Mouse (Mus musculus) stomach, embryonic 15.5 days (tissue): ENCODE results near the gene Ttyh1. TPM values are rescaled to one million over a fixed set of nuclear protein-coding genes. Genes with fewer than 3 reads are reported as not detected.

ENCODE experiments used
- ATAC-seq: fragments of 200-750 bp; cut with Nextera tagmentation; 2 replicates; pipeline ENCODE4 v1.8.0; 2017; ENCODE audit warnings: low read depth, moderate number of reproducible peaks, moderate TSS enrichment; ENCODE audit not compliant: insufficient read depth, low FRiP score
- H3K27ac ChIP-seq: fragments of 300-500 bp; sonication (generic); 2 replicates; pipeline ENCODE4 v1.5.1; 2015; ENCODE audit warnings: mild to moderate bottlenecking, inconsistent platforms
- H3K27me3 ChIP-seq: fragments of 300-500 bp; sonication (generic); replicated peaks from 2 replicates; pipeline ENCODE4 v1.6.1; 2015; ENCODE audit warnings: inconsistent platforms
- H3K36me3 ChIP-seq: fragments of 300-500 bp; sonication (generic); 2 replicates; pipeline ENCODE4 v1.6.1; 2015; ENCODE audit warnings: inconsistent platforms
- H3K4me1 ChIP-seq: fragments of 300-500 bp; sonication (generic); 2 replicates; pipeline ENCODE4 v1.6.1; 2015; ENCODE audit warnings: inconsistent platforms
- H3K4me2 ChIP-seq: fragments of 300-500 bp; sonication (generic); 2 replicates; pipeline ENCODE4 v1.6.1; 2015; ENCODE audit warnings: mild to moderate bottlenecking, inconsistent platforms
- H3K4me3 ChIP-seq: fragments of 300-500 bp; sonication (generic); replicated peaks from 2 replicates; pipeline ENCODE4 v1.5.1; 2015; ENCODE audit warnings: inconsistent platforms
- H3K9ac ChIP-seq: fragments of 300-500 bp; sonication (generic); 2 replicates; pipeline ENCODE4 v1.6.1; 2015; ENCODE audit warnings: inconsistent platforms
- H3K9me3 ChIP-seq: fragments of 300-500 bp; sonication (generic); 2 replicates; pipeline ENCODE4 v1.6.1; 2016; ENCODE audit warnings: inconsistent platforms
- WGBS: fragments of 180-500 bp; shearing (Covaris S2); methylation state at CpG from one replicate; pipeline ENCODE4 v1.1.7; 2015; 5-methylcytosine and 5-hydroxymethylcytosine counted together
- polyA plus RNA-seq: library from polyadenylated mRNA; unstranded; fragments of >200 nt; fragmentation: Nextera tagmentation; extraction: Ambion mirVana; gene quantifications from 2 replicates; pipeline ENCODE4 v1.2.1, GENCODE M21; 2015

Ttyh1 gene
- polyA plus RNA-seq, 1 experiment from 2014 or later = 12.7 TPM

DNA sequence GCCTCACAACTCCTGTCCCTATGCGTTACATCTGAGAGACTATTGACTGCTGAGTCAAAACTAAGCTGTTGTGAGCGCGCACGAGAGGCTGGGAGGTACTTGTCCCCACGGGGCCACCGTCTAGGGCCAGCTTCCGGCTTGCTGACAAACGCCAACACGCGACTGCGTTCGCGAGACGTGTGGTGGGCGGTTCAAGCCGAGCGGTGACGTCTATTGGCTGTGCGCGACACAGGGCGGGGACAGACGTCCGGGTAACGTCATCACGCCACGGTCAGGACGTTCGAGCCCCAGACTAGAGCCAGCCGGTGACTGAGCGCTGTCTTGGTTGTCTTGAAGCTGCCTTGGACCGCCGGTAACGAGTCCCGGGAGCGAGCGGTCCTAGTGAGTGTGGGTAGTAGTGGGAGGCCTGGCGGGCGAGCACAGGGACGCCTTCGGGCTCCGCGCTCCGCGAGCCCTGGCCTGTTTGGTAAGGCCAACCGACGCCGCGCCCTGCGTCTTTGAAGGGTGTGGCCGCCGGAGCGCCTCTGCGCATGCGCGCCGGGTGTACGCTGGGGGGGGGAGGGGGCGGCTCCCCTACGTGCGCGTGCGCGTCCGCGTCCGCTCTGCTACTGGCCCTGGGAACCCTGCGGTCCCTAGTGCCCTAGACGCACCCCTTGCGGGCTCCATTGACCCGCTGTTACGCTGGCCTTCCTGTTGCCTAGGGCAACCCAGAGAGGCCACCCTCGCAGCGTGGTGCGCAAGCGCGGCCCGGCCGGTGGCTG lies 17.7 kb downstream of the Ttyh1 start, which contains the start of gene Leng8:
TSS of gene Leng8 (plus strand) at position 269 of the 761 bp plus-strand sequence.
- peak; percentile 98 for ATAC-seq
- Histone ChIP-seq H3K36me3 (peaks cover 36% of the 10 kb centered on the region), H3K27ac (peak within 1 kb of the TSS; percentile 94), H3K9me3 (no peaks in the 10 kb centered on the region), H3K4me3 (peak within 1 kb of the TSS; percentile 90), H3K27me3 (no peaks in the 10 kb centered on the region), H3K9ac (peak within 1 kb of the TSS; percentile 88), H3K4me2 (peak within 1 kb of the TSS; percentile 83), H3K4me1 (peaks cover 11% of the 10 kb centered on the region)
- under 1% methylated on average over 55 of the region's 78 CpGs for WGBS

DNA sequence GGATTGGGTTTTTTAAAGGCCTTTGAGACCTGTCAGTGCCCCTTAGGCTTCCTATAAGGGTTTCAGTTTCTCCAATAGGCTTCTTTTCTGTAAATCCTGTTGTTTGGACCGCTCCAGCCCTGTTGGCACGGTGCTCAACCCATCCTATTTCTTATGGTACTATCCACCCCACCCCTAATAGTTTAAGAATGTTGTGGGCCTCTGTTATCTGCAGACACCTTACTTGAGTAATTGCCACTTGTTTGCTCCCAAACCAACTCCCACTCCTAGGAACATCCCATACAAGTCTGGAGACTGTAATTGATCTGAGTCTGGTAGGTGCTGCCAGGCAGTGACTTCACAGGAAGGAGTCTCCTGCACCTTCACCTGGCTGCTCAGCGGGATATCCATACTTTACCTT lies 18.5 kb downstream of the Ttyh1 start:
- Histone ChIP-seq H3K27ac (peak overlapping the region; percentile 94), H3K9ac (peak overlapping the region; percentile 88), H3K4me2 (peak overlapping the region; percentile 83), H3K4me3 (peak overlapping the region; percentile 90), H3K4me1 (peaks cover 11% of the 10 kb centered on the region), H3K36me3 (peaks cover 44% of the 10 kb centered on the region), H3K9me3 (no peaks in the 10 kb centered on the region), H3K27me3 (no peaks in the 10 kb centered on the region)
- 44% methylated on average over 3 of the region's 3 CpGs for WGBS
- ATAC-seq = no peak

DNA sequence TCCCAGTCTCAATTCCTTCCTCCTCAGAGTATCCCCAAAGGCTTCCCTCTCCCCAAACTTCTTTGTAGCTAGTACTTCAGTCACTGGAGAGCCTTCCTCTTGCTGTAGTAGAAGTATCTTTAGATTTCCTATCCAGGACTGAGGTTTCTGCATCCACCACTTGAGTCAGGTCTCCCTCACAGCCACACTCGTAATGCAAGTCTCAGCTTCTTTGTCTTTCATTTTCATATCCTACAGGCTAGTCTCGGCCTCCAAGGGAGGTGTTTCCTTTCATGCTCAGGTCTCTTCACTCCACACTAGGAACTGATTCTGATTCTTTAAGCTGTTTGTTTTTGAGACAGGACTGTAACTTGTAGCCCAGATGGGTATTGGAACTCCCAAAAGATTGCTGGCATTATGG lies 19.0 kb downstream of the Ttyh1 start:
- Histone ChIP-seq H3K9ac (peak overlapping the region; percentile 88; the same call in 1 of the 2 replicates), H3K27ac (no peak overlapping the region), H3K4me2 (peak overlapping the region; percentile 83), H3K4me1 (peaks cover 11% of the 10 kb centered on the region), H3K36me3 (peaks cover 48% of the 10 kb centered on the region), H3K4me3 (peak overlapping the region; percentile 90), H3K27me3 (no peaks in the 10 kb centered on the region), H3K9me3 (no peaks in the 10 kb centered on the region)
- 83% methylated on average over 2 of the region's 2 CpGs for WGBS
- no peak for ATAC-seq

DNA sequence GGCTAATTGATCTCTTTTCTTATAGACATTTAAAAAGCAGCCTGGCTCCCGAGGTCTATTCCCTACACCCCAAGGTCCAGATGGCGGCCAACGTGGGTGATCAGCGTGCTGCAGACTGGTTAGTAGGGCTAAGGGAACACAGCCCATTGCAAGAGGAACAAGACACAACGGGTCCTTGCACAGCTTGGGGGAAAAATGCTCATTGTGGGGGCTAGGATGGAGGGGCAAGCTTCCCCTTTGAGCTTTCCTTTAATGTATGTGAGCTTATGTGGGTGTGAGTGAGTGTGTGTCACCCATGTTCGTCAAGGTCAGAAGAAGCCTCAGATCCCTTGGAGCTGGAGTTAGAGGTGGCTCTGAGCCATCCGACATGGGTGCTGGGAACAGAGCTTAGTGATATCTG lies 19.5 kb downstream of the Ttyh1 start:
- Histone ChIP-seq H3K9me3 (no peaks in the 10 kb centered on the region), H3K9ac (no peak overlapping the region), H3K4me2 (no peak overlapping the region), H3K36me3 (peaks cover 52% of the 10 kb centered on the region), H3K4me1 (peaks cover 11% of the 10 kb centered on the region), H3K27ac (no peak overlapping the region), H3K27me3 (no peaks in the 10 kb centered on the region), H3K4me3 (no peak overlapping the region; the same call in 1 of the 2 replicates)
- ATAC-seq = no peak
- 92% methylated on average over 7 of the region's 7 CpGs for WGBS

DNA sequence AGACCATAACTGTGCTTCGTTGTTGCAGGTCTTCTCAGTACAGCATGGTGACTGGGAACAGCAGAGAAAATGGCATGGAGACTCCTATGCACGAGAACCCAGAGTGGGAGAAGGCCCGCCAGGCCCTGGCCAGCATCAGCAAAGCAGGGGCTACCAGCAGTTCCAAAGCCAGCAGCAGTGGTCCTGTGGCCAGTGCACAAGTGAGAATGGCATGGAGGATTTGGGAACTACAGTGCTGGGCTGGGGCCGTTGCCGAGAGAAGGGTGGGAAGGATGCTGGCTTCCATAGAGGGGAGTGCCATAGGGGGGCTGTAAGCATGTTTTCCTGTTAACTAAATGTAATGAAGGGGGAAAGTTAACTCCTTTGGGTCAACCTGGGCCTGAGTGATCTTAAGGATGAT lies 20.2 kb downstream of the Ttyh1 start:
- no peak for ATAC-seq
- Histone ChIP-seq H3K4me2 (no peak overlapping the region), H3K4me3 (no peak overlapping the region), H3K36me3 (peaks cover 59% of the 10 kb centered on the region), H3K9ac (no peak overlapping the region), H3K27me3 (no peaks in the 10 kb centered on the region), H3K9me3 (no peaks in the 10 kb centered on the region), H3K4me1 (peaks cover 11% of the 10 kb centered on the region), H3K27ac (no peak overlapping the region)
- WGBS = 93% methylated on average over 5 of the region's 5 CpGs

DNA sequence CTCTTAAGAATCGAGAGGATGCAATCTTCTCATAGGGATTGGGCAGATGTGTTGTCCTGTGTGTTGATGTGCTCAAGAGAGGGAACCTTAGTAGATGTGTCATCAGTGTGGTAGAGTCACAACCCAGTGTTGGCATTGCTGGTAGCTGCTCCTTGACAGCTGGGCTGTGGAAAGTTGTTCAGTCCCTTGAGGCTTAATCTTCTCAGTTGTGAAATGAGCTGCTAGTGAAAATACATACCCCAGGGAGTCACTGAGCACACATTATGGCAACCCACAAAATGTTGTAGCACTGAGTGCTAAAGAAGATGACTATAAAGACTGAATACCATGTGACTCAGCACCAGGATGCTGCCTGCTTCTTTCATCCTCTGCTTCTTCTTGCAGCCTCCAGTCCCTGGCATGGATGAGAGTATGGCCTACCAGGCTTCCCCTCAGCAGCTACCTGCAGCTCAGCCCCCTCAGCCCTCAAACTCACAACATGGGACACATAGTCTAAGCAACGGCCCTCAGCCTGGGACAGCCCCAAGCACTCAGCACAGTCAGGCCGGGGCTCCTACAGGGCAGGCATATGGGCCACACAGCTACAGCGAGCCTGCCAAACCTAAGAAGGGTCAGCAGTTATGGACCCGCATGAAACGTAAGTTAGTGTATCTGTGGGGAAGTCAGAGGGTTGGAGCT lies 22.6 kb downstream of the Ttyh1 start:
- Histone ChIP-seq H3K9ac (no peak overlapping the region), H3K27me3 (no peaks in the 10 kb centered on the region), H3K27ac (no peak overlapping the region), H3K4me2 (no peak overlapping the region), H3K36me3 (peaks cover 83% of the 10 kb centered on the region), H3K9me3 (no peaks in the 10 kb centered on the region), H3K4me1 (peaks cover 9% of the 10 kb centered on the region), H3K4me3 (no peak overlapping the region)
- WGBS = 89% methylated on average over 6 of the region's 6 CpGs
- no peak for ATAC-seq

DNA sequence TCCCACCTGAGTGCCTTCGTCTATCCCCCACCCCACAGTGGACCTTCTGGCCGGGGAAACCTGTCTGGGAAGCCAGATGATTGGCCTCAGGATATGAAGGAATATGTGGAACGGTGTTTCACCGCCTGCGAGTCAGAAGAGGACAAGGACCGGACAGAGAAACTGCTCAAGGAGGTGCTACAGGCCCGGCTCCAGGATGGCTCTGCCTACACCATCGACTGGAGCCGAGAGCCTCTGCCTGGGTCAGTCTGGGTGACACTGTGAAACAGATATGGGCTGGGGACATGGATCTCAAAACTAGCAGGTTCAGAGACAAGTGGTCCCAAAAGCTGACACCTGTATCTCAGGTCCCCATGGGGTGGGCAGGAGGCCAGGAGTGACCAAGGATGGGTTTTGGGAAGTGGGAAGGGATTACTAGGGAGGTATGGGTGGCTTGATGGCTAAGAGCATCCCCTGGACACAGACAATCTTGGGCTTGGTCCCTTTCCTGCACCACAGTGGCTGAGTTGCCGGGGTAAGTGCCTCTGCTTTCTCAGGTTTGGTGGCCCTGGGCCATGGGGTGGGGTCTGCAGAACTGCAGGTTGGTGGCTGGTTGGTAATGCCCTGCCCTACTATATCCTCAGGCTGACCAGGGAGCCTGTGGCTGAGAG lies 23.7 kb downstream of the Ttyh1 start:
- 95% methylated on average over 10 of the region's 10 CpGs for WGBS
- no peak overlapping the region for H3K4me2 ChIP-seq
- H3K9ac ChIP-seq = no peak overlapping the region
- H3K27me3 ChIP-seq = no peaks in the 10 kb centered on the region
- peaks cover 13% of the 10 kb centered on the region for H3K4me1 ChIP-seq
- ATAC-seq = no peak; the same call in 1 of the 2 replicates
- H3K9me3 ChIP-seq = no peaks in the 10 kb centered on the region
- no peak overlapping the region for H3K27ac ChIP-seq
- peaks cover 86% of the 10 kb centered on the region for H3K36me3 ChIP-seq
- no peak overlapping the region for H3K4me3 ChIP-seq

DNA sequence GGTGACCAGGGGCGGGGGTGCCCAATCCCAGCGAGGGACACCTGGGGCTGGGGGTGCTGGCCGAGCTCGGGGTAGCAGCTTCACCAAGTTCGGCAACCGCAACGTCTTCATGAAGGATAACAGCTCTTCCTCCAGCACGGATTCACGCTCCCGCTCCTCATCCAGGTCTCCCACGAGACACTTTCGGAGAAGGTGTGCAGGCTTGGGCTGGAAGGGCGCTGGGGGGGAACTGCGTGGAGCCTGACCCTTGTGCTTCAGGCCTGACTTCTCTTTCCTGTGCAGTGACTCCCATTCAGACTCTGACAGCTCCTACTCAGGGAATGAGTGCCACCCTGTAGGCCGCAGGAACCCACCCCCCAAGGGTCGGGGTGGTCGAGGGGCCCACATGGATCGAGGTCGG lies 24.3 kb downstream of the Ttyh1 start:
- Histone ChIP-seq H3K9ac (no peak overlapping the region), H3K36me3 (peaks cover 84% of the 10 kb centered on the region), H3K27me3 (no peaks in the 10 kb centered on the region), H3K4me1 (peaks cover 17% of the 10 kb centered on the region), H3K27ac (no peak overlapping the region), H3K9me3 (no peaks in the 10 kb centered on the region), H3K4me2 (no peak overlapping the region), H3K4me3 (no peak overlapping the region)
- 93% methylated on average over 19 of the region's 19 CpGs for WGBS
- no peak for ATAC-seq

DNA sequence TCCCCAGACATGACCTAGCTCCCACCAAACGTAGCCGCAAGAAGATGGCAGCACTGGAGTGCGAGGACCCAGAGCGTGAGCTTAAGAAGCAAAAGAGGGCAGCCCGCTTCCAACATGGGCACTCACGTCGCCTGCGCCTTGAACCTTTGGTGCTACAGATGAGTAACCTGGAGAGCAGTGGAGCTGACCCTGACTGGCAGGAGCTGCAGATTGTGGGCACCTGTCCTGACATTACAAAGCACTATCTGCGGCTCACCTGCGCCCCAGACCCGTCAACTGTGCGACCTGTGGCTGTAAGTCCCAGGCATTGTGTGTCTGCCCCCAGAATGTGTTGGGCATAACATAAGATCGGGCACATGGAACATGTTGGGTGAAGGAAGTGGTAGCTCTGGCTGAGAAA lies 24.8 kb downstream of the Ttyh1 start:
- Histone ChIP-seq H3K27me3 (no peaks in the 10 kb centered on the region), H3K9ac (no peak overlapping the region), H3K4me3 (no peak overlapping the region), H3K9me3 (no peaks in the 10 kb centered on the region), H3K4me1 (peaks cover 18% of the 10 kb centered on the region), H3K4me2 (no peak overlapping the region), H3K27ac (no peak overlapping the region), H3K36me3 (peaks cover 79% of the 10 kb centered on the region)
- 94% methylated on average over 13 of the region's 13 CpGs for WGBS
- no peak for ATAC-seq

DNA sequence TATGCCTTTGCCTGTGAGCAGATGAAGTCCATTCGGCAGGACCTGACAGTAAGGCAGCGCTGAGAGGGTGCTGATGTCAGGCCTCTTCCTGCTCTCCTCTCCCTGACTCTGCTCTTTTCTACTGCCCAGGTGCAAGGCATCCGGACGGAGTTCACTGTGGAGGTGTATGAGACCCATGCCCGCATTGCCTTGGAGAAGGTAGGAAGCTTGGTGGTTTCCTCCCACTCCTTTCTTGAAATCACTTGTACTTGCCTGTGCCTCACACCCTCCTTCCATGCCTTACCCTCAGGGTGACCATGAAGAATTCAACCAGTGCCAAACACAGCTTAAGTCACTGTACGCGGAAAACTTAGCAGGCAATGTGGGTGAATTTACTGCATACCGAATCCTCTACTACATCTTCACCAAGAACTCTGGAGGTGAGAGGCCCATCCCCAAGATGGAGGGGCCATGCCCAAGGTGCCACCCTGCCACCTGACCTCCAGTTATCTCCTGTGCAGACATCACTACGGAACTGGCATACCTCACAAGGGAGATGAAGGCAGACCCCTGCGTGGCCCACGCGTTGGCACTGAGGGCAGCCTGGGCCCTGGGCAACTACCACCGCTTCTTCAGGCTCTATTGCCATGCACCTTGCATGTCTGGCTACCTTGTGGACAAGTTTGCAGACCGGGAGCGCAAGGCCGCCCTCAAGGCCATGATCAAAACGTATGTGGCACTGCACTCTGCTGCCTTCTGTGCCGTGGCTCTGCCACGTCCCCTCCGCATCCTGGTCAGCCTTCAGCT lies 25.8 kb downstream of the Ttyh1 start:
- no peak for ATAC-seq
- WGBS = 95% methylated on average over 20 of the region's 20 CpGs
- H3K36me3 ChIP-seq = peaks cover 70% of the 10 kb centered on the region

DNA sequence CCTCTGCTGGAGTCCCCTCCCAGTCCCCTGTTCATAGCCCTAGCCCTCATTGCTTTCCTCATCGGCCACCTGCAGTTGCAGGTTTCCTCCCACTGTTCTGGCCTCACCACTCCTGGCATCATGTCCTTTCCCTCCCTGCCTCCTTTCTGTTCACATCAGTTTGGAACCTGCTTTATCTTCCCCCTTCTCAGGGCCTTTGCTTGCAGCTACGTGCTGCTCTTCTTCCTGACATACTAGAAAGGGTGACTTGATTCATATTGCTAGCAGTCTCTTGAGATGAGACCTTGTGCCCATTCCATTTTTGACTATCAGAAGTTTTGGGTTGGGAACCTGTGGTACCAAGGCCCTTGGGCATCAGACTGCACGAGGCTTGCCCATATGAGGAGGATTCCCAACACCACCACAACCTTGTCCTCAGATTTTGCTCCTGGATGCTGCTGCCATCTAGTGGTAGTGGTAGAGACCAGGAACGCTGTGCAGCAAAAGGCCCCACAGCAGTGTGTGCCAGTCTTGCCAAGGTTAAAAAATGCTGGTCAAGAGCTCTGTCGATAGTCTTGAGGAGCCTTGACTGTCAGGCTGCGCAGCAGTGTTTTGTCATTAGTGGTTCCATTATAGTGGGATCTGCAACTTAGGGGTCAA lies 26.5 kb downstream of the Ttyh1 start:
- Histone ChIP-seq H3K9ac (no peak overlapping the region), H3K4me1 (peaks cover 26% of the 10 kb centered on the region), H3K27ac (no peak overlapping the region), H3K4me3 (no peak overlapping the region), H3K36me3 (peaks cover 63% of the 10 kb centered on the region), H3K9me3 (no peaks in the 10 kb centered on the region), H3K4me2 (no peak overlapping the region), H3K27me3 (no peaks in the 10 kb centered on the region)
- WGBS = 65% methylated on average over 6 of the region's 6 CpGs
- no peak for ATAC-seq

More for the DNA sequence above, 25.8 kb downstream of the Ttyh1 start:
- Histone ChIP-seq H3K9me3 (no peaks in the 10 kb centered on the region), H3K4me1 (peaks cover 21% of the 10 kb centered on the region), H3K9ac (no peak overlapping the region), H3K4me3 (no peak overlapping the region), H3K4me2 (no peak overlapping the region), H3K27me3 (no peaks in the 10 kb centered on the region), H3K27ac (no peak overlapping the region)
